Mouse (Mus musculus) stomach, postnatal 0 days (tissue): ENCODE results near the gene Efcab6. TPM values are rescaled to one million over a fixed set of nuclear protein-coding genes. Genes with fewer than 3 reads are reported as not detected.

ENCODE experiments used
- ATAC-seq: fragments of 200-750 bp; cut with Nextera tagmentation; 2 replicates; pipeline ENCODE4 v1.8.0; 2017; ENCODE audit not compliant: low FRiP score, low TSS enrichment
- DNase-seq: peaks from one replicate; pipeline ENCODE4 v3.0.0-alpha.2; 2016; ENCODE audit warnings: low spot score
- H3K27ac ChIP-seq: fragments of 300-500 bp; sonication (generic); replicated peaks from 2 replicates; pipeline ENCODE4 v1.5.1; 2014; ENCODE audit warnings: mild to moderate bottlenecking, control low read depth
- H3K27me3 ChIP-seq: fragments of 300-500 bp; sonication (generic); 2 replicates; pipeline ENCODE4 v1.6.1; 2014; ENCODE audit warnings: low read length; ENCODE audit not compliant: control insufficient read depth, insufficient read depth
- H3K36me3 ChIP-seq: fragments of 300-500 bp; sonication (generic); 2 replicates; pipeline ENCODE4 v1.6.1; 2014; ENCODE audit warnings: low read length, mixed read lengths; ENCODE audit not compliant: control insufficient read depth, insufficient read depth
- H3K4me1 ChIP-seq: fragments of 300-500 bp; sonication (generic); replicated peaks from 2 replicates; pipeline ENCODE4 v1.6.1; 2014; ENCODE audit warnings: antibody characterized with exemption; ENCODE audit not compliant: control insufficient read depth, insufficient read depth
- H3K4me2 ChIP-seq: fragments of 300-500 bp; sonication (generic); replicated peaks from 2 replicates; pipeline ENCODE4 v1.6.1; 2014; ENCODE audit warnings: low read depth, mild to moderate bottlenecking, control low read depth, moderate library complexity
- H3K4me3 ChIP-seq: fragments of 300-500 bp; sonication (generic); 2 replicates; pipeline ENCODE4 v1.5.1; 2014; ENCODE audit warnings: low read depth, low read length, control low read depth
- H3K9ac ChIP-seq: fragments of 300-500 bp; sonication (generic); 2 replicates; pipeline ENCODE4 v1.6.1; 2014; ENCODE audit warnings: mild to moderate bottlenecking, low read length, control low read depth, mixed read lengths
- H3K9me3 ChIP-seq: fragments of 300-500 bp; sonication (generic); 2 replicates; pipeline ENCODE4 v1.6.1; 2016; ENCODE audit warnings: low read length; ENCODE audit not compliant: control insufficient read depth
- CTCF ChIP-seq: IDR thresholded peaks from 2 replicates; pipeline ENCODE4 v1.5.1; 2016; ENCODE audit warnings: antibody characterized with exemption, low read depth, mild to moderate bottlenecking, moderate library complexity
- EP300 ChIP-seq: optimal IDR thresholded peaks from 2 replicates; pipeline ENCODE3; 2016; ENCODE audit warnings: antibody characterized with exemption
- WGBS: fragments of 180-500 bp; shearing (Covaris S2); extraction: QIAGEN DNeasy Blood & Tissue Kit; methylation state at CpG from one replicate; pipeline ENCODE4 v1.1.7; 2014; 5-methylcytosine and 5-hydroxymethylcytosine counted together
- polyA plus RNA-seq: library from polyadenylated mRNA; unstranded; fragments of >200 nt; fragmentation: Nextera tagmentation; extraction: Ambion mirVana; gene quantifications from 2 replicates; pipeline ENCODE4 v1.2.1, GENCODE M21; 2015

Efcab6 gene
- polyA plus RNA-seq, 1 experiment from 2014 or later = 0.07 TPM

DNA sequence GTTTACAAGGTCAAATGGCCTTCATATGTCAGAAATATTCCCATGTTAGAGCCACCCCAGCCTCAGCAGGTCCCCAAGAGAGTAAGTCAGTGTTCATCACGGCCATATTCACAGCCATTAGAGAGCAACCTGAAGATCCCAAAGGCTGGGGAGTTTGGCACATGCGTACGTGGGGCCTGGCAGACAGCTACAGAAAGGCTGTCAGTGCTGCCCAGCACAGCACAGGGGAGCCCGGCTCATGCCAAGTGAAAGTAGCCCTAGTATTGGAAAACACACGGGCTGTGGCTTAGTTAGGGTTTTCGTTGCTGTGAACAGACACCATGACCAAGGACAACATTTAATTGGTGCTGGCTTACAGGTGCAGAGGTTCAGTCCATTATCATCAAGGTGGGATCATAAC, 40.3 kb downstream of the Efcab6 start:
- DNase-seq = no peak
- Histone ChIP-seq H3K4me3 (no peak overlapping the region), H3K36me3 (no peaks in the 10 kb centered on the region), H3K9ac (no peak overlapping the region), H3K27ac (no peak overlapping the region), H3K27me3 (no peaks in the 10 kb centered on the region), H3K4me1 (no peaks in the 10 kb centered on the region), H3K4me2 (no peak overlapping the region), H3K9me3 (no peaks in the 10 kb centered on the region)
- TF ChIP-seq CTCF (no peak), EP300 (no peak)
- WGBS = 82% methylated on average over 6 of the region's 6 CpGs
- no peak for ATAC-seq

DNA sequence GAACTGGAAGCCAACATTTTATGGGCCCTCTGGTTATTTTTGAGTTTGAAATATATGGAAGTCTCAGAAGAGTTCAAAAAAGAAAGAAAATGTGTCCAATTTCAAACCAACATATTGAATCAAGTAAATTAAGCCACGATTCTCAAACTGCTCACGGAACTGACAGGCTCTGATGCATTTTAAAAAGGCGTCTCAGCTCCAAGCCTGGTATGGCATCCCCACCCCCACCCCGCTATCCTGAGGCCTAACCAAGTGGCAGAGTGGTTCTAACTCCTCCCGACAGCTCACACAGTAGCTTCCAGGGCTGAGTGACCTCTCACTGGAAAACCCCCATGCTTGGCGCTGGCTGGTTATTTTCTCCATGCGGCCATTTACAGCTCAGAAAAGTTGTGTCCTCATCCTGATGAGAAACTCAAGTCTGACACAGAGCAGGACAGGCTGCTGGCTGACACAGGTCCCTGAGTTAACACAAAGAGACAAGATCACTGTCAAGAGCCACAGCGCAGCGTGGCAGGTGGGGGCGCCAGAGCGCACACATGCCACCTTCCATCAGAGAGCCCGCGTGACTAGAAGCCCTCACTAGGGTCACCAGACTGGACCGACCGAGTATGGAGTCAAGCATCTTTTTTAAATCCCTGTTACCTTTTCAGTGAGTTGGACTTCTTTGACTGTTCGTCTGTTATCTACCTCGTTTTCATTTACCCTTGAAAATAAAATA, 55.7 kb downstream of the Efcab6 start:
- no peak overlapping the region for H3K4me2 ChIP-seq
- 60% methylated on average over 17 of the region's 17 CpGs for WGBS
- H3K9me3 ChIP-seq = no peaks in the 10 kb centered on the region
- H3K36me3 ChIP-seq = no peaks in the 10 kb centered on the region
- no peak for DNase-seq
- H3K4me3 ChIP-seq = no peak overlapping the region
- H3K27me3 ChIP-seq = no peaks in the 10 kb centered on the region
- ATAC-seq = no peak
- TF ChIP-seq EP300 (no peak), CTCF (peak; percentile 24)
- H3K27ac ChIP-seq = no peak overlapping the region
- H3K9ac ChIP-seq = no peak overlapping the region
- no peaks in the 10 kb centered on the region for H3K4me1 ChIP-seq

DNA sequence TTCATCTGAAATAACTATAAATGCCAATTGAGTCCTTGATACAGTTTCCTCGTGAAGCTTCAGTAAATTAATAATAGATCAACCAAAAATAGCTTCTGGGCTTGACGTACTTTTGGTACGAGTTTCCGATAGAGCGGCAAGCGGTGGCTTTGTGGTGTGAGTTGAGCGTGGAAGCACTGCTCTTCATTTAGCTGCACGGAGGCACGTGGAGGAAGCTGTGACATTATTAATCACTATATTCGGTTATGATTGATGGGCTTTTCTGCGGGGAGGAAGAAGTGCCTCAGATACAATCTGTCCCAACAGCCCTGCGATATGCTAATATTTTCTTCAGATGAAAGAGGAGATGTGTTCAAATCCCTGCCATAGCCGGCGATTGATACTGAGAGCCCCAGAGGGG, 60.9 kb downstream of the Efcab6 start:
- H3K4me1 ChIP-seq = no peaks in the 10 kb centered on the region
- no peak for TF ChIP-seq EP300
- TF ChIP-seq CTCF = no peak
- no peak overlapping the region for H3K27ac ChIP-seq
- no peak overlapping the region for H3K4me2 ChIP-seq
- DNase-seq = no peak
- no peaks in the 10 kb centered on the region for H3K9me3 ChIP-seq
- H3K36me3 ChIP-seq = no peaks in the 10 kb centered on the region
- no peak overlapping the region for H3K9ac ChIP-seq
- H3K27me3 ChIP-seq = no peaks in the 10 kb centered on the region
- no peak overlapping the region for H3K4me3 ChIP-seq
- 81% methylated on average over 14 of the region's 14 CpGs for WGBS
- no peak for ATAC-seq

DNA sequence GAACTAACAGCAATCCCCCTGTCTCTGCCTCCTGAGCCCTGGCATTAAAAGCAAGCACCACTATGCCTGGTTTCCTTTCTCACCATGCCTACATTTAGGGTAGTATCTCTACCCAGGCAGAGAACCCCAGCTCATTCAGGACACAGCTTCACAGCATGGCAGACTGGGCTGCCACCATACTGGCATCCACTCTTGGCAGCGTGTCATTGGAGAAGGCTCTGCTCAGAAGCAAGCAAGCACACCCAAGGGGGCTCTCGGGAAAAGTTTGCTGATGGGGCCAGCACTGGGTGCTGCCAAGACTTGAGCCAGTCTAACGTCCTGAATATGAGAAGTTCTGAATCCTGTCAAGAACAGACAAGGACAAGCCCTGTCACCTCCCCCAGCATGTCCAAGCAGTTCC, 66.1 kb downstream of the Efcab6 start:
- H3K9ac ChIP-seq = no peak overlapping the region
- H3K27ac ChIP-seq = no peak overlapping the region
- ATAC-seq (no peak), DNase-seq (no peak)
- no peak overlapping the region for H3K4me2 ChIP-seq
- 61% methylated on average over 3 of the region's 3 CpGs for WGBS
- no peak for TF ChIP-seq CTCF
- no peak for TF ChIP-seq EP300
- H3K9me3 ChIP-seq = no peaks in the 10 kb centered on the region
- H3K4me1 ChIP-seq = no peaks in the 10 kb centered on the region
- no peaks in the 10 kb centered on the region for H3K27me3 ChIP-seq
- H3K4me3 ChIP-seq = no peak overlapping the region
- H3K36me3 ChIP-seq = no peaks in the 10 kb centered on the region

DNA sequence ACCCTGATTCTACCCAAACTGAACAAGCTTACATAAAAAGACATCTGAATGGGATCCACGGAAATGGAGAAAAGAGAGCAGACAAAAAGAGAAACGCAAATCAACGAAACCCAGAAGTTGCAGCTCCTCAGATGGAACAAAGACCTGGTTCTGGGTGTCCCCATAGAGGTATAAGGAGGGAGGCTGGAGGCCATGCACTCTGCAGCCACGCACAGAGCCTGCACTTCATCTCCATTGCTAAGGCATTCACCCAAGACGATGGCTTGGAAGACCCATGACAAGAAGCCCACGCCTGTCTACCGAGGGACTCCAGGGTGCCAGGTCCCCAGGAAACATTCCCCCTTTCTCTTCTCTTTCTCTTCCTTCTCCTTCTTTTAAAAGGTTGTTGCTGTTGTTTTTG, 66.6 kb downstream of the Efcab6 start:
- no peak overlapping the region for H3K9ac ChIP-seq
- no peaks in the 10 kb centered on the region for H3K36me3 ChIP-seq
- no peak overlapping the region for H3K4me3 ChIP-seq
- no peak overlapping the region; the same call in 1 of the 2 replicates for H3K4me2 ChIP-seq
- no peaks in the 10 kb centered on the region for H3K27me3 ChIP-seq
- no peaks in the 10 kb centered on the region for H3K9me3 ChIP-seq
- ATAC-seq (no peak), DNase-seq (no peak)
- TF ChIP-seq CTCF (no peak), EP300 (no peak)
- WGBS = 55% methylated on average over 7 of the region's 7 CpGs
- no peak overlapping the region for H3K27ac ChIP-seq
- H3K4me1 ChIP-seq = no peaks in the 10 kb centered on the region

DNA sequence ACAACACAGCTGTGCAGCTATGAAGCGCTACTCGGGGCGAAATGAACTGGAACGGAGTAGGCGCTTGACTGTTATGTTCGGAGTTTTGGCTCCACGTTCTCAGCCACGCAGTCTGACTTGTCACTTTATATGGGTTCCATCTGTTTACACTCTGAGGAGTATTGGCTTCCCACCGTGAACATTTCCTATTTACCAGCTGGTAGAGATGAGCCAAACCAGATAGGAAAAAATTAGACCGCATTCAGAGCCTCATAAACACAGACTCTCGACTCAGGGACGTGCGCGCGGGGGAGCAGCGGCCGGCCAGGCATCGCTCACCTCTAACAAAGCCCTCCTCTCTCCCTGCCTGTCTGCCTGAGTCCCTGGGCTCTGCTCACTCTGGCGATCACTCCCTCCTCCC, 67.1 kb downstream of the Efcab6 start:
- Histone ChIP-seq H3K4me3 (no peak overlapping the region), H3K9me3 (no peaks in the 10 kb centered on the region), H3K4me1 (no peaks in the 10 kb centered on the region), H3K9ac (no peak overlapping the region), H3K4me2 (no peak overlapping the region; the same call in 1 of the 2 replicates), H3K27me3 (no peaks in the 10 kb centered on the region), H3K27ac (no peak overlapping the region), H3K36me3 (no peaks in the 10 kb centered on the region)
- peak; percentile 18; the same call in 1 of the 2 replicates for ATAC-seq
- no peak for TF ChIP-seq CTCF
- no peak for TF ChIP-seq EP300
- no peak for DNase-seq
- WGBS = 10% methylated on average over 19 of the region's 19 CpGs
